Mouse (Mus musculus) spleen, embryonic (tissue): Measurements from ENCODE around the gene Ptar1.
"Not testable (repeated sequence)": the region's sequence is repeated elsewhere in the genome, so short reads cannot be mapped to it uniquely, and the experiment has no call there.

ENCODE experiments used
- CTCF ChIA-PET: fragments of 350-600 bp; sonication (Branson Sonifier 250); formaldehyde crosslinking; loops from one replicate; lab custom pipeline; 2022; lab: Charles Lee

The Ptar1 gene

GRCm38 (mm10) chr19:23687296-23688021 lies at the start of gene Ptar1:
TSS of gene Ptar1 (plus strand) at chr19:23687429.
- CTCF ChIA-PET: no interaction called here

- CTCF ChIA-PET: no interaction called here
These were observed 43.4 kb upstream of the Ptar1 start for GRCm38 (mm10) chr19:23643819-23644218.

- CTCF ChIA-PET: no interaction called here
These were observed 41.9 kb upstream of the Ptar1 start for GRCm38 (mm10) chr19:23645347-23645746.

- CTCF ChIA-PET: no interaction called here
These were observed 39.9 kb upstream of the Ptar1 start for GRCm38 (mm10) chr19:23647308-23647707.

- CTCF ChIA-PET: no interaction called here
These were observed 34.6 kb upstream of the Ptar1 start, which contains the start of gene 1700028P14Rik for GRCm38 (mm10) chr19:23652644-23653043. TSS of gene 1700028P14Rik (minus strand) at chr19:23652812.

GRCm38 (mm10) chr19:23653154-23653553 lies 34.1 kb upstream of the Ptar1 start:
- CTCF ChIA-PET: no interaction called here

- CTCF ChIA-PET: no interaction called here
These were observed 29.8 kb upstream of the Ptar1 start for GRCm38 (mm10) chr19:23657261-23657932.

GRCm38 (mm10) chr19:23658350-23658749 lies 28.9 kb upstream of the Ptar1 start:
- CTCF ChIA-PET: no interaction called here

GRCm38 (mm10) chr19:23664083-23664482 lies 23.1 kb upstream of the Ptar1 start:
- CTCF ChIA-PET: no interaction called here

GRCm38 (mm10) chr19:23668142-23668655 lies 19.0 kb upstream of the Ptar1 start:
- CTCF ChIA-PET: no interaction called here

- CTCF ChIA-PET: no interaction called here
These were observed 14.2 kb upstream of the Ptar1 start for GRCm38 (mm10) chr19:23673021-23673420.

GRCm38 (mm10) chr19:23675656-23676055 lies 11.6 kb upstream of the Ptar1 start:
- CTCF ChIA-PET: not testable (repeated sequence)

- CTCF ChIA-PET: no interaction called here
These were observed 300 bp upstream of the Ptar1 start for GRCm38 (mm10) chr19:23686962-23687295.

- CTCF ChIA-PET: no interaction called here
These were observed 1.3 kb downstream of the Ptar1 start for GRCm38 (mm10) chr19:23688421-23688946.

- CTCF ChIA-PET: no interaction called here
These were observed 7.1 kb downstream of the Ptar1 start for GRCm38 (mm10) chr19:23694344-23694743.

GRCm38 (mm10) chr19:23697861-23698260 lies 10.6 kb downstream of the Ptar1 start:
- CTCF ChIA-PET: no interaction called here

- CTCF ChIA-PET: no interaction called here
These were observed 11.1 kb downstream of the Ptar1 start for GRCm38 (mm10) chr19:23698366-23698765.

GRCm38 (mm10) chr19:23699131-23699530 lies 11.9 kb downstream of the Ptar1 start:
- CTCF ChIA-PET: no interaction called here

GRCm38 (mm10) chr19:23702896-23703295 lies 15.7 kb downstream of the Ptar1 start:
- CTCF ChIA-PET: no interaction called here

- CTCF ChIA-PET: no interaction called here
These were observed 18.2 kb downstream of the Ptar1 start for GRCm38 (mm10) chr19:23705383-23705782.

GRCm38 (mm10) chr19:23746506-23746905 lies 59.3 kb downstream of the Ptar1 start:
- CTCF ChIA-PET: no interaction called here

- CTCF ChIA-PET: no interaction called here
These were observed 69.8 kb downstream of the Ptar1 start for GRCm38 (mm10) chr19:23757011-23757410.
